Mouse (Mus musculus): ENCODE data around the gene Dag1. TPM values are rescaled to one million over a fixed set of nuclear protein-coding genes. Genes with fewer than 3 reads are reported as not detected.
"Not testable (repeated sequence)": the region's sequence is repeated elsewhere in the genome, so short reads cannot be mapped to it uniquely, and the experiment has no call there.

The Dag1 gene
- total RNA-seq, 2 experiments from 2014 or later = 79.2 to 85.8 TPM

- DNase-seq (ENCODE audit: low spot score in 2 of 2) = no peak
Measured at GRCm38 (mm10) chr9:108274476-108275330, 10.9 kb upstream of the Dag1 start.

GRCm38 (mm10) chr9:108273485-108273884, 9.7 kb upstream of the Dag1 start:
- no peak for DNase-seq (ENCODE audit: low spot score in 2 of 2)

- DNase-seq (ENCODE audit: low spot score in 2 of 2) = no peak
Measured at GRCm38 (mm10) chr9:108272691-108273090, 8.9 kb upstream of the Dag1 start.

- DNase-seq (ENCODE audit: low spot score in 2 of 2) = no peak
Measured at GRCm38 (mm10) chr9:108271941-108272340, 8.2 kb upstream of the Dag1 start.

GRCm38 (mm10) chr9:108268701-108269100, 4.9 kb upstream of the Dag1 start:
- DNase-seq (ENCODE audit: low spot score in 2 of 2) = not testable (repeated sequence)

GRCm38 (mm10) chr9:108267691-108268090, 3.9 kb upstream of the Dag1 start:
- DNase-seq (ENCODE audit: low spot score in 2 of 2) = no peak

GRCm38 (mm10) chr9:108266261-108266935, 2.6 kb upstream of the Dag1 start:
- no peak for DNase-seq (ENCODE audit: low spot score in 2 of 2)

- no peak for DNase-seq (ENCODE audit: low spot score in 2 of 2)
Measured at GRCm38 (mm10) chr9:108264191-108264921, 598 bp upstream of the Dag1 start.

- DNase-seq (ENCODE audit: low spot score in 2 of 2) = peak; percentile 34 to 45
Measured at GRCm38 (mm10) chr9:108263131-108263681, 552 bp downstream of the Dag1 start.

- no peak for DNase-seq (ENCODE audit: low spot score in 2 of 2)
Measured at GRCm38 (mm10) chr9:108262494-108263049, 1.2 kb downstream of the Dag1 start.

GRCm38 (mm10) chr9:108261865-108262264, 1.9 kb downstream of the Dag1 start:
- DNase-seq (ENCODE audit: low spot score in 2 of 2) = no peak

GRCm38 (mm10) chr9:108260526-108260925, 3.2 kb downstream of the Dag1 start:
- no peak for DNase-seq (ENCODE audit: low spot score in 2 of 2)

- DNase-seq (ENCODE audit: low spot score in 2 of 2) = no peak
Measured at GRCm38 (mm10) chr9:108252766-108253165, 11.0 kb downstream of the Dag1 start.

GRCm38 (mm10) chr9:108251877-108252276, 11.9 kb downstream of the Dag1 start:
- DNase-seq (ENCODE audit: low spot score in 2 of 2) = no peak

- no peak for DNase-seq (ENCODE audit: low spot score in 2 of 2)
Measured at GRCm38 (mm10) chr9:108248957-108249356, 14.8 kb downstream of the Dag1 start.

- no peak for DNase-seq (ENCODE audit: low spot score in 2 of 2)
Measured at GRCm38 (mm10) chr9:108244984-108245383, 18.8 kb downstream of the Dag1 start.

- DNase-seq (ENCODE audit: low spot score in 2 of 2) = no peak
Measured at GRCm38 (mm10) chr9:108244540-108244939, 19.2 kb downstream of the Dag1 start.

- no peak for DNase-seq (ENCODE audit: low spot score in 2 of 2)
Measured at GRCm38 (mm10) chr9:108239951-108240350, 23.8 kb downstream of the Dag1 start.

GRCm38 (mm10) chr9:108238831-108239230, 24.9 kb downstream of the Dag1 start:
- no peak for DNase-seq (ENCODE audit: low spot score in 2 of 2)

GRCm38 (mm10) chr9:108238402-108238801, 25.4 kb downstream of the Dag1 start:
- no peak for DNase-seq (ENCODE audit: low spot score in 2 of 2)

- no peak for DNase-seq (ENCODE audit: low spot score in 2 of 2)
Measured at GRCm38 (mm10) chr9:108234682-108235081, 29.1 kb downstream of the Dag1 start.

All from left cerebral cortex, adult 18-20 months (tissue).